Mouse (Mus musculus) kidney, adult 11 months (tissue): ENCODE results near the gene Slc25a22.

Experiments used
- DNase-seq: peaks from one replicate; pipeline ENCODE4 v3.0.0; 2022

Gene Slc25a22

GRCm38 (mm10) chr7:141437178-141438120 is at the start of gene Slc25a22:
TSS of gene Slc25a22 (minus strand) at chr7:141437892.
- DNase-seq: peak; percentile 68

GRCm38 (mm10) chr7:141487141-141487540 is 49.4 kb upstream of the Slc25a22 start:
- no peak for DNase-seq

- DNase-seq: no peak
Measured at GRCm38 (mm10) chr7:141486239-141486638, 48.5 kb upstream of the Slc25a22 start.

GRCm38 (mm10) chr7:141485606-141486005 is 47.9 kb upstream of the Slc25a22 start:
- DNase-seq: no peak

- DNase-seq: no peak
Measured at GRCm38 (mm10) chr7:141485186-141485585, 47.5 kb upstream of the Slc25a22 start.

- no peak for DNase-seq
Measured at GRCm38 (mm10) chr7:141484186-141485120, 46.8 kb upstream of the Slc25a22 start.

GRCm38 (mm10) chr7:141483114-141483653 is 45.5 kb upstream of the Slc25a22 start:
- DNase-seq: no peak

GRCm38 (mm10) chr7:141482531-141483024 is 44.9 kb upstream of the Slc25a22 start:
- DNase-seq: no peak

- no peak for DNase-seq
Measured at GRCm38 (mm10) chr7:141481498-141482401, 44.1 kb upstream of the Slc25a22 start.

- peak; percentile 73 for DNase-seq
Measured at GRCm38 (mm10) chr7:141480842-141481497, 43.3 kb upstream of the Slc25a22 start.

GRCm38 (mm10) chr7:141478270-141478748 is 40.6 kb upstream of the Slc25a22 start:
- no peak for DNase-seq

- no peak for DNase-seq
Measured at GRCm38 (mm10) chr7:141477578-141478269, 40.0 kb upstream of the Slc25a22 start.

- DNase-seq: no peak
Measured at GRCm38 (mm10) chr7:141476981-141477370, 39.3 kb upstream of the Slc25a22 start.

- peak; percentile 95 for DNase-seq
Measured at GRCm38 (mm10) chr7:141476226-141476980, 38.7 kb upstream of the Slc25a22 start.

GRCm38 (mm10) chr7:141475805-141476158 is 38.1 kb upstream of the Slc25a22 start:
- DNase-seq: no peak

GRCm38 (mm10) chr7:141475011-141475804 is 37.5 kb upstream of the Slc25a22 start, which contains the start of the genes Polr2l and Tspan4:
TSS of gene Polr2l (minus strand) at chr7:141475132.
TSS of gene Tspan4 (plus strand) at chr7:141475240.
- DNase-seq: peak; percentile 85

- DNase-seq: no peak
Measured at GRCm38 (mm10) chr7:141474160-141474559, 36.5 kb upstream of the Slc25a22 start.

GRCm38 (mm10) chr7:141472763-141473162 is 35.1 kb upstream of the Slc25a22 start:
- no peak for DNase-seq

GRCm38 (mm10) chr7:141472226-141472625 is 34.5 kb upstream of the Slc25a22 start:
- DNase-seq: no peak
